Mouse (Mus musculus): ENCODE data around the gene Fuom.
A peak's percentile ranks its signal among the peaks of the same experiment; 100 is the strongest.

Fuom gene

DNA sequence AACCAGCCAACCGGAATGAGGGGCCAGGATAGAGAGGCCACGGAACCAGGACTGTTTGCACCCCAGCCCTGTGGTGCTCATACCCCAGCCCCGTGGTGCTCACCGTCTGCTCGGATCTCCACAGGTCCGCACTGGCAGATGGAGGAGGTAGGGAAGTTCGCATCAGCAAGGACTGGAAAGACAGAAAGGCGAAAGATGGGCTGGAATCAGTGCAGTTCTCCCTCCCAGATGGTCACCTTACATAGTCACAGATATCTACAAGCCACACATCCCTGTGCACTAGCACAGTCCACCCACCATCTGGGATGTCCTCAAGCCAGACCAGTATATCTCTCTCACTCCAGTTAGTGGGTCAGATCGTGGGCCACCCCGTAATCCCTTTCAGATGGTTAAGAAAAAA lies 743 bp downstream of the Fuom start:
- peak in 1 of 2 experiments; percentile 24 for DNase-seq (ENCODE audit: low spot score in 2 of 2)

GRCm38 (mm10) chr7:140098466-140098865 lies 3.8 kb downstream of the Fuom start:
- DNase-seq (ENCODE audit: low spot score in 2 of 2), result no peak

DNA sequence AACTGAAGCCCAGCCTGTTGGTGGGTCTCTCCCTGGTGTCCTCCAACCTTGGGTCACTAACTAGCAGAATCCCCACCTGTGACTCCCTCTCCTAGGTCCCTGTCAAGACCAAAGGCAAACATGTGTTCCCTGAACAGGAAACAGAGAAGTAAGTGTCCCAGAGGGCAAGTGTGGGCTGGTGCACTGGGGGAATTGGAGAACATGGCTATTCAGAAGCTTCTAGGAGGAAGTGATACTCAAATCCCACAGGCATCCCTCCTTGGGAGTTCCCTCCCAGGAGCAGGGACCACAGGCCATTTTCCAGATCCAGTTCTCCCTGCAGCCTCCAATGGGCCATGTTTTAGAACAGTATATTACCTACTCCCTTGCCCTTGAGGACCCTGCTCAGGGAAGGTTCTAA lies 6.2 kb downstream of the Fuom start:
- no peak for DNase-seq (ENCODE audit: low spot score in 2 of 2)

- DNase-seq (ENCODE audit: low spot score in 2 of 2), result no peak
Observed at GRCm38 (mm10) chr7:140095556-140095955, 6.7 kb downstream of the Fuom start.

DNA sequence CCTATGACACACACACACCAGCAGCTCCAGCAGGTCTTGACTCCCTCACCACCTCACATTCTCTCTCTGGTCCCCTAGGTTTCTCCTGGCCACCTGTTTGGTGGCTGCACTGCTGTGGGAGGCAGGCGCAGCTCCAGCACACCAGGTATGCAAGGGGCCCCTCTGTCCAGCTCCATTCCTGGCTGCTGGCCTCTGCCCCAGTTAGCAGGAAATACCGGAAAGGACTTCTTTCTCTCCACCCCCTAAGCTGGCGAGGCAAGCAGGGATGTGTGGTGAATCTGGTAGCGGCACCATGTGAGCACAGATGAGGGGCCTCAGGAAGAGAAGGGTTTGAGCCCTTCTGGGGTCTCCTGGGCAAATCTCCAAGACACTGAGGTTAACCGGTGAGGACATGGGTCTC lies 7.3 kb downstream of the Fuom start:
- no peak for DNase-seq (ENCODE audit: low spot score in 2 of 2)

- DNase-seq (ENCODE audit: low spot score in 2 of 2), result no peak
Observed at GRCm38 (mm10) chr7:140092924-140093528, 9.2 kb downstream of the Fuom start, which contains the start of gene Prap1. Gene Prap1 (plus strand): TSS chr7:140093395.

DNA sequence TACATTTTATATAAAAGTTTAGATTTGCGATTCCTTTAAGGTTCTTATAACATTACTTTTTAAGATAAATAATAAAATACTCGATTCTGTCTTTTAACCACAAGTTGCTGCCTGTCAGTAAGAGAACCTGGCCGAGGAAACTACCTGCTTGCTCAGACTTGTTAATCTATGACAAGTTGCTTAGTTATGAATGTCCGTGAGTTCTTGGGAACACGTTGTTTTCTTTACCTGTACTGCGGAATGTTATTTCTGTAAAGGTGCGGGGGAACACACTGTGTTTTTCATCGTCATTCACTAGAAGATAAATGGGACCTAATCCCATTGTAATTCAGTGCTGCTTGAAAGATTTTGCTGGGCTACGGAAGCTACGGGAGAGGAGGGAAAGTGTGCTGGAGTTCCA lies 11.6 kb downstream of the Fuom start:
- no peak for DNase-seq (ENCODE audit: low spot score in 2 of 2)

DNA sequence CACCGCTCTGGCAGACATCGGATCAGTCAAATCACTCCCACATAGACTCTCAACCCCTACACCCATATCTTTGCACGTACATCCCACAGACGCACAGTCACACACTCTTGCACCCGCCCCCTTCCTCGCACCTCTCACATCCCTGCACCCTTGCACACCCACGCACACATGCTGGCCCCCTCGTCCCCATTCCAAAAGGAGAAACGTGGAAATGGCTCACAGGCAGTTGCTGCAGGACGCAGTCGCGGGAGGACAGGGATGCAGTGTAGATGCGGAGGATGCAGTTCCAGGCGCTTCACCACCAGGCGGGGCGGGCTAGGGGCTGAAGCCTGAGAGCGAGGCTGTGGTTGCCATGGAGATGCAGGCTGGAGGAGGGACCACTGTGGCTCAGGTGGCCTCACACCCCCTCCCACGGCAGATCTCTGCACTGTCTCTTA lies 20.0 kb downstream of the Fuom start, which contains the start of gene Caly:
Gene Caly (minus strand): TSS at position 307 of the 437 bp plus-strand sequence.
- peak; percentile 93 to 94 for DNase-seq (ENCODE audit: low spot score in 2 of 2)

DNA sequence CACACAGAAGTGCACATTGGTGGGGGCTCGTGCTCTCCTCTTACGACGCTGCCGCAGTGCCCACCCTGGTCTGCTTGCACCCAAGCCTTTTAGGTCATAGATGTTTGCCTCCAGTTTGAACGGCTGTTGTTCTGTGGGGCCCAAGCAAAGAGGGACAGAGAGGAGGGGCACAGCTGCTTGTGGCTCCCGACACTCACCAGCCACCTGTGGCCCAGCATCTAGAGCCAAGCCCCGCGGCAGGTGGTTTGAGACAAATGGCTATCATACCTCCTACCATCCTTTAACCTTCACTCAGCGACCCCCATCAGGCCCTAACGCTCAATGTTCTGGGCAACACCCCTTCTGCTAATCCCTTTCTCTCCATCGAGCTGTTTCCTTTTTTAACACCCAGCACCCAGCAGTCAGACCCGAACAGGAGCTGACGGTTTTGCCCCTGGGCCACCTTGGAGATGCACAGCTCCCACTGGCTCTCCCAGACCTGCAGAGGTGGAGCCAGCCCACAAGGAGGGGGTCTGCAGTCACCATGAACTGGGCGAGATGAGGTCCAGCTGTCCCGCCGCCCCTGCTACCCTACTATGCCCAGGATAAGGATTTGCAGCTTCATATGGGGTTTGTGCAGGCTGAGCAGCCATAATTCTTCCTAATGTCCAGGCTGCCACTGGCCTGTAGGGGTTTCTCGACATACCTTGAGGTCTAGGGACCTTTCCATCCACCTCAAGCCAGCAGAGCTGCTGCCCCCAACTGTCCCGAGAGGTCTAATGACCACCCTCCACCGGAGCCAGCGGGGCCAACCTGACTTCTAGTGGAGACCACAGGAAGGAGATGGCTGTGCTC lies 20.6 kb downstream of the Fuom start:
- DNase-seq (ENCODE audit: low spot score in 2 of 2), result peak; percentile 52 to 58

DNA sequence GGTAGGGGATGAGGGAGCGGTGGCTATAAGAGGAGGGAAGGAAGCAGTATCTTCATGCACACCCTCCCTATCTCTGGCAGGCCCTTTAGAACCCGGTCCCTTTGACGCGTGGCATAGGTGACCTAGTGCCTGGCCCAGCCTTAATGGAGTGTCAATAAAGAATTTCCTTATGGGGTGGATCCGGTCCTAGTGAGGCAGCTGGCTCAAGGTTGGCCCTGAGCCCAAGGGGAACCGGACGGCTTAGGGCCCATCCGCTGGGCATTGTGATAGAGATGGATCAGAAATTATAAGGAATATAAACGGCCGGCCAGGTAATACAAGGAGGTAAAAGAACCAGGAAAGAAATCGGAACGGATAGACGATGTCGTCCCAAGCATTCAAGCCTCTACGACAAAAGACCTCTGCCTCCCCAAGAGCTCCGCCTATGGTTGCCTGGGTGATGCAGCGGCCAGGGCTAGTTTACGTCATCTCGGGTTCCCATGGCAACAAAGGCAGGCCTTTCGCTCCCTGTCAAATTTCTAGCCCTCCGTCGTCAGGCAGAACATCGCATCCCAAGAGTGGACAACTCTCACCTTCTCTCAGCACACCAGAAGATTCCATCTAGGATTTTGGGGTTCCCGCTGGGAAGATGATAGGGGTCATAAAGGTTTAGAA lies 21.6 kb downstream of the Fuom start:
- DNase-seq (ENCODE audit: low spot score in 2 of 2), result peak; percentile 95

DNA sequence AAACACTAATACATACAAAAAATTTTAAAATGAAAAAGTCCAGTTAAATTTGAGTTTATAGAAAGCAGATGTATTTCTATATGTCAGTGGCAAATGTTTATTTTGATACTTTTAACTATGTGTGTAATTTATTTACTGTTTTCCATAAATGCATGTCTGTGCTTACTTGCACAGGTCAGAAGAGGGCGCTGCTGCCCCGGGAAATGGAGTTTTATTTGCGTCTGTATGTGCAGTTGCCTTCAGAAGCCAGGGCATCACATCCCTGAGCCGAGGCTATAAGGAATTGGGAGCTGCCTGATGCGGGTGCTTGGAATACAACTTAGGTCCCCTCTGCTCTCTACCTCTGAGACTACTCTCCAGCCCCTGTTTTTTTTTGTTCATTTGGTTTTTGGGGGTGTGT lies 23.5 kb downstream of the Fuom start:
- DNase-seq (ENCODE audit: low spot score in 2 of 2), result peak; percentile 72 to 80

DNA sequence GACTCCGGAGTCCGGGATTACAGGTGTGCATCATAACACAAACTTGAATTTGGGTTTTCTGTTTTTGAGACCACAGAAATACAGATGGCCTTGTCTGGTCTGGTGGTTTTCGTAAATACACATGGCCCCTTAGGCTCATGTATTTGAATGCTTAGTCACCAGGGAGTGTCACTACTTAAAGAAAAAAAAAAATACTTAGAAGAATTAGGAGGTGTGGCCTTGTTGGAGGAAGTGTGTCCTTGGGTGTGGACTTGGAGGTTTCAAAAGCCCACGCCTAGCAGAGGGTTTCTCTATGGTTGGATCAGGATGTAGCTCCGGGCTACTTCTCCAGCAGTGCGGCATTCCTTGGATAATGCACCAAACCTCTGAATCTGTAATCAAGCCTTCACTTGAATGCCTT lies 24.5 kb downstream of the Fuom start:
- DNase-seq (ENCODE audit: low spot score in 2 of 2), result no peak

DNA sequence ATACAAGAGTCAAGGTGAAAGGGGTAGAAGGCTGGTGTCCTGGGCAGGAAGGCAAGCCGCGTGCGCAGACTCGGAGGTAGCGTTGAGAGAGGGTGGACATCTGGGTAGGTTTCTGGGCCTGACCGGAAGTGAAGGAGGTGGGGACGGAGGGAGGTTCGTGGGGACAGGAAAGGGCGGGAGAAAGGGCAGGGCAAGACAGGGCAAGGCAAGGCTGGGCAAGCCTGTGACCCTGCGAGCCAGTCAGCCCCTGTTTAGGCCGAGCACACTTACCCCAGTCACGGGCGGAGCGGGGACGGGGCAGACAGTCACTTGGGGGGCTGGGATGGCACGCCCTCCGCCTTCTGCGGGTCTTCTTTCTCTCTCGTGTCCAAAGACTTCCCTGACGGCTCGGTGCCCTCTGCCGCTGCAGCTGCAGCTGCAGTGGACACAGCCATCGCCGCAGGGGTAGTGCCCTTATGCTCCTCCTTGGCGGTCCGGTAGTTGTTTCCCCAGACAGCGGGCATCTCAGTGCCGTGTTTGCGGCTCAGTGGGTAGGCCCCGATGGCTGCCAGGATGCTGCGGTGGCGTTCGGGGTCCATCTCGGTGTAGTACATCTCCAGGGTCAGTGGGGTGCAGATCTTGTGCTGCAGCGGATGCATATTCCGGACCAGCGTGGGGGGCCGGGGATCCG lies 32.1 kb downstream of the Fuom start:
- DNase-seq (ENCODE audit: low spot score in 2 of 2), result no peak

DNA sequence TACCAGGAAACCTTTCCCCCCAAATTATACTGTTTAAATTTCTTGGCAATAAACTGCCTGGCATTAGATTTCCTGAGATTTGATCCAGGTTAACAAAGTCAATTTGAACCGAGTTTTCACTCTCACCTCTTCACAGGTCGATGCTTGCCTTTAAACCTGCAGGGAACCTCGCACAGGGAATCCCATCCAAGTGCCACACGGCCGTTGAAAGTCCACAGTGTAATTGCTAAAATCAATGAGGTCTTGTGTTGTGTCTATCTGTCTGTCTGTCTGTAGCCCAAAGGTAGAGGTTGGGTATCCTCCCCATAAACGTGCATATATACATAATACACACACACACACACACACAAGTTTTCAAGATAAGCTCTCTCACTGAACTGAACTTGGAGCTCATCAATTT lies 34.8 kb downstream of the Fuom start:
- no peak for DNase-seq (ENCODE audit: low spot score in 2 of 2)

DNA sequence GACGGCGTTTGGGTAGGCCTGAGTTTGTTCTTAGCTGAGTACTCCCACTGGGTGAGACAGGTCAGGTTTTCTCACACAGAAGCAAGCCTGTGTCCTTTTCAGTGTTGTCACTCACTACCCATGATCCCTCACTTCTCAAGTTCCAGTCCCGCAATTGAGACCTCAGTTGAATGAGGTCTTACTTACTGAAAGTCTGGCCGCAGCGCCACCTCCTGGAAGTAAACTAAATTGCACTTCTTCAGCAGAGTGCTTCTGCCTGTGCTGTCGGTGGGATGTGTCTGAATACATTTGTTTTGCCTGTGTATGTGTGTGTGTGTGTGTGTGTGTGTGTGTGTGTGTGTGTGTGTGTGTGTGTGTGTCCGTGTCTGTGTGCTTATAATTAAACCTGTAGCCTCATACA lies 39.1 kb downstream of the Fuom start:
- peak; percentile 79 to 82 for DNase-seq (ENCODE audit: low spot score in 2 of 2)

DNA sequence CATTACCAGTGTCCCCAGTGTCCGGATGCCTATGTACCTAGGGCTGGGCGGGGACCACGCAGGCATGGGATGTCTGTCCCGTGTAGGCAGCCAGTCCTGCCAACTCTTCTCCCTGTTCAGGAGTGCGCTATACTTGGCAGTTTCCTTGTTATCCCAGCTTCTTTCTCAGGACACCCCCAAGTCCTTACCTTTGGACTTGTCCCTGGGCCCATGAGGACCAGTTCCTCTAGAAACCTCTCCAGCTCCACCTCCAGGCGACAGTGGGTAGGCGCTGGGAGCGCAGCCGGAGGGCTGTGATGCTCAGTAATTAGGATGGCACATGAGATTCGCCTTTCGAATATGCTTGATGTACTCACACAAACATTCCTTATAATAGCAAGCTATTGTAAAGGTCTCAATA lies 39.9 kb downstream of the Fuom start:
- no peak for DNase-seq (ENCODE audit: low spot score in 2 of 2)

DNA sequence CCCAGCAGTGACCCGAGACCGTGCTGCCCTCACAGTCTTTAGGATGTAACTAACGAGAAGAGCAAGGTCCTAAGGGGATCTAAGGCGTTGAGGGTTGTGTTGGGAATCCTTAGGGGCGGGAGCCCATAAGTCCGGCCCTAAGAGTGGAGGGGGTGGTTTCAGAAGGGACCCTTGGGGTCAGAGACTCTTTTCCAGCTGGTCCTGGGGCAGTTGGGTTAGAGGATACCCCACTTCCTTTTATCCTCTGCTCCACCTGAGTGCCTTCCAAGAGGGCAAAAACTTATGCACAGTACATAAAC lies 40.5 kb downstream of the Fuom start:
- no peak for DNase-seq (ENCODE audit: low spot score in 2 of 2)

DNA sequence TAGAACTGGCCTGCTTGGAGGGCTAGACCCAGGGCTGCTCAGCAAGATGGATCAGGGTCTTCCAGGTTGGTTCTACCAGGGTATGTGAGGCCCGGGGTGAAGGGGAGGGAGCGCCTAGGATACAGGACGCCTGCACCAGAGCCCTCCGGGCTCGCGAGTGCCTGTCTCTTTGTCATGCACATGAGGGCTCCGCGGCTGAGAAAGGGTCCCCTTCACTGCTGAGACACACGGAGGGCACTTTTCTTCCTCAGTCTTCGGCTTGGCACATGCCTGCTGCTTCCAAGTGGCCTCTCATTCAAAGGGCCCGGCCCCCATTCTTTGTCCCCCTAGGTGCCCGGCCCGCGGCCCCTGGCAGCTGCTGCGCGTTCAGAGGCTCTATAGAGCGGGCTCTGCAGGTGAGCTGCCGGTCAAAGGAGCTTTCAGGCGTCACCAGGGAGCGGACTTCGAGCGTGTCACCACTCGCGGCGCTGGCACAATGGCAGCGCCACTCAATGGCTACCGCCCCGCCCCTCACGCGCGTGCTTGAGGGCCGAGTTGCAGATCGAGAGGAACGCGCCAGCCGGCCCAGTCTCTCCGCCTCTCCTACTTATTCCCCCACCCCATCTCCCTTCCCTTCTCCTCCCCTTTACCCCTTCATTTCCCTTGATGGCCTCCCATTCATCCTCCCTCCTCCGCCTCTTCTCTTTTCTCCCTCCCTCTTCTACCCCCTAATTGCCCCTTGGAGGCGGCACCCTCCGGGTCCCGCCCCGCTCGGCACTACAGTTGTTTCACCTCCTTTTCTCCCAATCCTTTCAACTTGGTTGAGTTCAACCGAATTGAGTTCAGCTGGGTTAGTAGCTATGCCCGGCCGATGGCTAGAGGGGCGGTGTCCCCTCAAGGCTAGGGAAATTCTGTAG lies 41.1 kb downstream of the Fuom start:
- DNase-seq (ENCODE audit: low spot score in 2 of 2), result no peak

GRCm38 (mm10) chr7:140059601-140060000 lies 42.6 kb downstream of the Fuom start:
- no peak for DNase-seq (ENCODE audit: low spot score in 2 of 2)

DNA sequence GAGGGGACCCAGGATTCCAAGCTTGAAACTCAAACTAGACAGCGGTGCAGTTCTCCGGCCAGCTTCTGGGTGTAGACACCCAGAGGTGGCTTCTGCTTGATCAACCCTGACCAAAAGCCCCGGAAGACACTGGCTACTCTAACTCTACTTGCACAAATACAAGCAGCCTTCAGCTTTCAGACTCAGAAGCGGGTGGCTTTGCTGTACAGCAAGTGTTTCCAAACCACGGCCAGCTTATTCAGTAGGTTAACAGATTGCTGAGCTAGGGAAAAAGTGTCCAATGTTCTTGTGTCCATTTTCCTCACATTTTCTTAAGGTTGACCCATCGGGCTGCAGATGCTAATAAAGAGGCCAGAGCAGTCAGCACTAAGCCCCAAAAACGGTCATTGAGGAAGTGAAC lies 43.7 kb downstream of the Fuom start:
- no peak for DNase-seq (ENCODE audit: low spot score in 2 of 2)

All from right cerebral cortex, adult 2 months (tissue).